Mouse (Mus musculus) T-helper 2 cell (primary cell): ENCODE measurements around the gene Fmn2.

Experiments used
- in situ Hi-C: fragments of 300-600 bp; cut with MboI, MseI; formaldehyde crosslinking; loops from one replicate; pipeline ENCODE4 v1.15.1; 2025; ENCODE audit warnings: high pct_unique_total_duplicates

The Fmn2 gene

GRCm38 (mm10) chr1:174501661-174502030 is at the start of gene Fmn2:
Fmn2 (plus strand) TSS chr1:174501825.
- in situ Hi-C loops = no loop called here

DNA sequence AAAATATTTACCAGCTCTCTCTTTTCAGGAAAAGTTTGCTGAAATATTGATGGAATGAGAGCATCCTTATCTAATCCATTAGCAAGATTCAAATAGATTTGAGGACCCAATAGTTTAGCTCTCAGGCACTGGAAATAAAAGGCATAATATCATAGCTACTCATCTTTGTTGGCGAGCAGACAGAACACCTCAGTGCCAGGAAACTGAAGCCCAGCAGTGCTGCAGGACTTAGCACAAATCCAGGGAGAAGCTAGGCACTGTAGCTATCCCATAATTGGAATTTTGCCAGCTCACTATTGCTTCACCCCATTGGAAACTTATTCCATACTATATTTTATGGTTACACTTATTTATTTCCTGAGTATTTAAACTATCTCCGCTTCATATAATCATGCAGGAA is 46.5 kb upstream of the Fmn2 start:
- in situ Hi-C loops = no loop called here

GRCm38 (mm10) chr1:174465385-174465784 is 36.2 kb upstream of the Fmn2 start:
- in situ Hi-C loops = loop anchor here (10.0 kb wide), 1 partner anchor 621 kb away; no protein-coding TSS in a partner anchor

DNA sequence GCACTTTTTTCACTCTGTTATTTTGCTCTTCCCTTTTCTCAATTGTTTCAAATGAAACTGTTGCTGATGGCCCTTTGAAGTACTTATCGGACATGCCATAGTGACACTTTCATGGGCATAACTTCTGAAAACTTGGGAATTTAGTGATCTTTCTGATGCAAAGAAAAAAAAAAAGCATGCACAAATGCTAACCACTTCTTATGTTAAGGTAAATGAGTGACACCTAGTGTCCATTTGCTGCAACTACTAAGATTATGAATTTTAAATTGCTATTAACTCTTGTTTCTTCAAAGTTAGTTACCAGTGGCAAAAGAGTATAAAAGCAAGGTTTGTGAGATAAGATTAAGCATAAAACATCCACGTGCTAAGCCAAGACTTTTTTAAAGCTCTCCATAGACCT is 35.4 kb upstream of the Fmn2 start:
- in situ Hi-C loops = loop anchor here (10.0 kb wide), 1 partner anchor 621 kb away; no protein-coding TSS in a partner anchor

DNA sequence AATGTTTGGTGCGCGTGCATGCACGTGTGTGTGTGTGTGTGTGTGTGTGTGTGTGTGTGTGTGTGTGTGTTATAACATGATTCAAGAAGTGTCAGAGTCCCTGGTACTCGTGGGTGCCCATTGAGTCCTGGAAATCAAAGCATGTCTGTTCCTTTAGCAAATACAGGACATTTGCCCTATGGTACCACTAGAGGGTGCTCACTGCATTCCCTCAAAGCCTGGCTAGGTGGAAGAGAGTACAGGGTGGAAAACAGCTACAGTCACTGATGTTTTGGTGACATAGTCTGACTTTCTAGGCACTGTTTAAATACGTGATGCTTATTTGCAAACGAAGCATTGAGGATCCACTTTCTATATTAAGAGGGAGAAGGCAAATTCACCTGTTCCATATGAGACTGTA is 31.9 kb upstream of the Fmn2 start:
- in situ Hi-C loops = loop anchor here (10.0 kb wide), 1 partner anchor 625 kb away; no protein-coding TSS in a partner anchor

DNA sequence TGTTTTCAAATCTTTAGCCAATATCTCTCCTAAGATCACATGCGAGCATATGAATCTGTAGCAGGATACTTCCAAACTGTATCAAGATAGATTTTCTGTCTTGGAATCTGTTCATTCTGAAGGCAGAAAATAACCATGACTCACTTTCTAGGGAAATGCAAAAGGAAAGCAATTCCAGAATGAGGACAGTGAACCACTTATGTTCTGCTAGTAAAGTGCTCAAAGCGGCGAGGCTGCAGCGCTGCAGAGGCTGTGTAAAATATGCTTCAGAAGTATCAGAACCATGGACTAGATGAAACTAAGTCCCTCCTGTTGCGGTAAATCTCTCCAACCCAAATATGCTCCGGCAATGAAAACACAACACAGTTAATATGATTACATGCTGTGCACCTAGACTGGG is 19.1 kb upstream of the Fmn2 start:
- in situ Hi-C loops = no loop called here

- in situ Hi-C loops = no loop called here
Measured at GRCm38 (mm10) chr1:174500064-174500463, 1.6 kb upstream of the Fmn2 start.

GRCm38 (mm10) chr1:174501011-174501410 is 614 bp upstream of the Fmn2 start:
- in situ Hi-C loops = no loop called here

GRCm38 (mm10) chr1:174502031-174502845 is 613 bp downstream of the Fmn2 start:
- in situ Hi-C loops = no loop called here

DNA sequence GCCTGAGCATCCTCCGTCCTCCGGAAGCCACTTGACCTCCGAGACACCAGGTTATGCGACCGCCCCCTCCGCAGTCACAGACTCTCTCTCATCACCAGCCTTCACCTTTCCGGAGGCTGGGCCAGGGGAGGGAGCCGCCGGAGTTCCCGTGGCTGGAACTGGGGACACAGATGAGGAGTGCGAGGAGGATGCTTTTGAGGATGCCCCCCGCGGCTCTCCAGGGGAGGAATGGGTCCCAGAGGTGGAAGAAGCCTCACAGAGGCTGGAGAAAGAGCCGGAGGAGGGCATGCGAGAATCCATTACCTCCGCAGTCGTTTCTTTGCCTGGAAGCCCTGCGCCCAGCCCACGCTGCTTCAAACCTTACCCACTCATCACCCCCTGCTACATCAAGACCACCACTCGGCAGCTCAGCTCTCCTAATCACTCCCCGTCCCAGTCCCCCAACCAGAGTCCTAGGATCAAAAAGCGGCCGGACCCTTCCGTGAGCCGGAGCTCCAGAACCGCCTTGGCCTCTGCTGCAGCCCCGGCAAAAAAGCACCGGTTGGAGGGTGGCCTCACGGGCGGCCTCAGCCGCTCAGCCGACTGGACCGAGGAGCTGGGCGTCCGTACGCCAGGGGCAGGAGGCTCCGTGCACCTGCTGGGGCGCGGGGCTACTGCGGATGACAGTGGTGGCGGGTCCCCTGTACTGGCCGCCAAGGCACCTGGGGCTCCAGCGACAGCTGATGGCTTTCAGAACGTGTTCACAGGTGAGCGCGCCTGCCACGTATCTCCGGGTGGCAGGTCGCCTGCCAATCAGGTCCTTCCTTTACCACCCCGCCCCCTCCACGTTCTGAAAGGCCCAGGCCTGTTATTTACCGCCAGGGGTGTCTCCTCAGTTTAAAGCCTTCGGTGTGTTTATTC is 1.5 kb downstream of the Fmn2 start:
- in situ Hi-C loops = no loop called here

GRCm38 (mm10) chr1:174508571-174509110 is 7.0 kb downstream of the Fmn2 start:
- in situ Hi-C loops = no loop called here

DNA sequence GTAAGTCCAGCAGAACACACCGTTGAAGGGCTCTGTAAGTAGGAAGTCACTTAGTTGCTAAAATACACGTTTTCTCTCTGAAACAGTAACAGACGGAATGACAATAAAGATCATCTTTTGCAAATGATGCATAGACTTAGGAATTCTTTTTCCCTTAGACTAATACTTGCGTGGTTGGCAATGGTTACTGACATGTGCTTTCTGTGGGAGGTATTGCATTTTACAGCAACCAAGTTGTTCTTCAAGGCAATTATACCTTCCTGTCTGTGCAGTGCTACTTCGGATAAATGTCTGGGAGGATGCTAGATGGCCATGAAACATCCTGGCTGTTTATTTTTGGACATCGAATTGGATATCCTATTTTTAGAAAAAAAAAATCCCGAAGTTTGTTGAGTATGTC is 11.8 kb downstream of the Fmn2 start:
- in situ Hi-C loops = no loop called here

- in situ Hi-C loops = no loop called here
Measured at GRCm38 (mm10) chr1:174521976-174522770, 20.5 kb downstream of the Fmn2 start.

GRCm38 (mm10) chr1:174522809-174523511 is 21.3 kb downstream of the Fmn2 start:
- in situ Hi-C loops = no loop called here

DNA sequence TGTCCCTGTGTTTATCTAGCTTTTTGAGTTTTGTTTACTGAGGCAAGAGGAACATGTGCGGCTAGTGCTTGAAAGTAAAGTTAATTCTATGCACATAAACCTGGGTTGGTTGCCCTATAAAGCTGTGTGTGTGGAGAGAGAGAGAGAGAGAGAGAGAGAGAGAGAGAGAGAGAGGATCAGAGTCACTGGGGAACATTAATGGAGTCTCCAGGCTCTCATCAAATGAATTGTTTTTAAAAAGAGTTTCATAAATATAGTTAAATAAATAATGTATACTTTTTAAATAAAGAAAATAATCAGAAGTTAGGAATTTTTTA is 21.8 kb downstream of the Fmn2 start:
- in situ Hi-C loops = no loop called here

DNA sequence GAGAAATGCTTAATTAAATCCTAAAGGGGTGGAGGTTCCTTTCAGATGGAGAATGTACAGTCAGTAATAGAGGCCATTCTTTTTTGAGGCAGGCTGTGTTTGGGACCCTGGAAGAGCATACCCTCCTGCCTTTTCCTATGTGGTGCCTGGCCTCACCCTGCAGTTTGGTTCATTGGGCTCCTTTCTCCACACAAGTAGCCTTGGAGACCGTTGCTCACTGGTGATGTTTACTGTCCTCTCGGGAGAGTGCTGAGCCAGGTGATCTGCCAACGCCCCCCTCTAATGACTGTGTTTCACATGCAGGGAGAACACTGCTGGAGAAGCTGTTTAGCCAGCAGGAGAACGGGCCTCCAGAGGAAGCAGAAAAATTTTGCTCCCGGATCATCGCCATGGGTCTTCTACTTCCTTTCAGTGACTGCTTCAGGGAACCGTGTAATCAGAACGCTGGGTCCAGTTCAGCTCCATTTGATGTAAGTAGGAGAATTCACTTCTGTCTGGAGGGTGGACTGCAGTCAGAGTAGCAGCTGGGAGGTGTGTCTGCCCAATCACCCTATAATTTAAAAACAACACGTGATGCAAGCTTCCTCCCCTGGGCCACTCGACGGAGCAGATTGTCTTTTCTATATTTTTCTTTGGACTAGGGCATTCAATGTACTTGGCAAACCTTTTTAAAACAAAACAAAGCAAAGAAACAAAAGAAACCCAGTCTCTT is 35.3 kb downstream of the Fmn2 start:
- in situ Hi-C loops = no loop called here

- in situ Hi-C loops = no loop called here
Measured at GRCm38 (mm10) chr1:174537491-174537890, 35.9 kb downstream of the Fmn2 start.

GRCm38 (mm10) chr1:174548291-174548690 is 46.7 kb downstream of the Fmn2 start:
- in situ Hi-C loops = no loop called here

DNA sequence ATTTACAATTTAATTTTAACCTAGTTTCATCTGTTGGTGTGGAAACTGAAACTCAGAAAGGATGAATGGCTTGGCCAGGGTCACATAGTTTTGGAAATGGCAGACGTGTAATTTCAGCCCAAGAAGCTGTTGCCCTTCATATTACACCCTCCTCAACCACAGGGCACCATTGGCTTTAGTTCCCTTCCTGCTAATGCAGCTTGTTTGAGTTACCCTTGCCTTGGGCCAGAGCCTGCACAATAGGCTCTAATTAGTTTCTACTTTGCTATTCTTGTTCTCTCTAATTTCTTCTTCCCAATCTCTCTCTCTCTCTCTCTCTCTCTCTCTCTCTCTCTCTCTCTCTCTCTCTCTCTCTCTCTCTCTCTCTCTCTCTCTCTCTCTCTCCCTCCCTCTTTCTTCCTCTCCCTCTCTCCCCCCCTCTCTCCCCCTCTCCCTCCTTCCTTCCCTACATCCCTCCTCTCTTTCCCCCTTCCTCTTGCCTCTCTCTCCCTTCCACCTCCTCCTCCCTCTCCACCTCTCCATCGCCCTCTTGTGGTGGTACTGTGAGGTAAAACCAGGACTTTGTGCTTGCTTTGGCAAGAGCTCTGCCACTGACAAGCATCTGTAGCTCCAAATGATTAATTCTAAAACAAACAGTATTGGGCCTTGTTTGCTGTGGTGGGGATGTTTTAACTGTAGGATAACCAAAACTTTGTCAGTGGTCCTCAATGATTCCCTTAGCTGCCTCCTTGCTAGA is 51.8 kb downstream of the Fmn2 start:
- in situ Hi-C loops = no loop called here

- in situ Hi-C loops = no loop called here
Measured at GRCm38 (mm10) chr1:174555412-174555811, 53.8 kb downstream of the Fmn2 start.
